Mouse (Mus musculus) heart, adult 2 months (tissue): ENCODE data around the gene Rbm24.

Experiments
- CTCF ChIP-seq: fragments of 200-600 bp; IDR thresholded peaks from 2 replicates; pipeline ENCODE4 v1.8.1; 2022; ENCODE audit warnings: antibody characterized with exemption, mild to moderate bottlenecking, moderate library complexity
- EP300 ChIP-seq: fragments of 200-500 bp; IDR thresholded peaks from 2 replicates; pipeline ENCODE4 v1.6.1; 2011; ENCODE audit warnings: low read depth, low read length, control low read depth; ENCODE audit not compliant: insufficient read depth
- POLR2A ChIP-seq: fragments of 200-500 bp; IDR thresholded peaks from 2 replicates; pipeline ENCODE4 v1.6.1; 2011; ENCODE audit warnings: mild to moderate bottlenecking, low read depth, low read length, control low read depth; ENCODE audit not compliant: insufficient read depth

- TF ChIP-seq POLR2A (no peak), CTCF (no peak), EP300 (no peak)
Measured at GRCm38 (mm10) chr13:46418731-46419545, 704 bp downstream of the Rbm24 start.
